Mouse (Mus musculus) layer of hippocampus, adult 11-12 months (tissue): Measurements from ENCODE around the gene Axin2.

Source experiments
- DNase-seq: peaks from one replicate; pipeline ENCODE4 v3.0.0; 2022; ENCODE audit warnings: low spot score

Gene Axin2

GRCm38 (mm10) chr11:108929176-108929575, 9.0 kb downstream of the Axin2 start:
- no peak for DNase-seq

- no peak for DNase-seq
These were observed 9.6 kb downstream of the Axin2 start for GRCm38 (mm10) chr11:108929700-108930099.

- no peak for DNase-seq
These were observed 10.5 kb downstream of the Axin2 start for GRCm38 (mm10) chr11:108930612-108931011.

GRCm38 (mm10) chr11:108933835-108934234, 13.7 kb downstream of the Axin2 start:
- no peak for DNase-seq

- DNase-seq, result no peak
These were observed 15.1 kb downstream of the Axin2 start for GRCm38 (mm10) chr11:108935128-108935868.

- DNase-seq, result no peak
These were observed 16.1 kb downstream of the Axin2 start for GRCm38 (mm10) chr11:108936016-108936792.

GRCm38 (mm10) chr11:108940655-108941412, 20.7 kb downstream of the Axin2 start:
- DNase-seq, result no peak

- DNase-seq, result peak; percentile 80
These were observed 21.7 kb downstream of the Axin2 start for GRCm38 (mm10) chr11:108941836-108942235.

GRCm38 (mm10) chr11:108943741-108944140, 23.6 kb downstream of the Axin2 start:
- no peak for DNase-seq

GRCm38 (mm10) chr11:108945666-108946065, 25.5 kb downstream of the Axin2 start:
- DNase-seq, result no peak

GRCm38 (mm10) chr11:108947425-108948184, 27.5 kb downstream of the Axin2 start:
- DNase-seq, result no peak

- DNase-seq, result no peak
These were observed 28.4 kb downstream of the Axin2 start for GRCm38 (mm10) chr11:108948501-108948900.

GRCm38 (mm10) chr11:108948931-108949330, 28.8 kb downstream of the Axin2 start:
- no peak for DNase-seq

GRCm38 (mm10) chr11:108952343-108952742, 32.2 kb downstream of the Axin2 start:
- DNase-seq, result no peak

- no peak for DNase-seq
These were observed 35.8 kb downstream of the Axin2 start for GRCm38 (mm10) chr11:108955943-108956342.

GRCm38 (mm10) chr11:108958349-108958748, 38.2 kb downstream of the Axin2 start:
- DNase-seq, result no peak

- DNase-seq, result no peak
These were observed 39.0 kb downstream of the Axin2 start for GRCm38 (mm10) chr11:108959196-108959595.

GRCm38 (mm10) chr11:108961651-108962065, 41.5 kb downstream of the Axin2 start:
- no peak for DNase-seq

- no peak for DNase-seq
These were observed 43.5 kb downstream of the Axin2 start for GRCm38 (mm10) chr11:108963476-108964232.

- no peak for DNase-seq
These were observed 45.6 kb downstream of the Axin2 start for GRCm38 (mm10) chr11:108965740-108966139.

- DNase-seq, result no peak
These were observed 53.3 kb downstream of the Axin2 start for GRCm38 (mm10) chr11:108973459-108973858.
